Mouse (Mus musculus) forebrain, embryonic 15.5 days (tissue): ENCODE measurements around the gene Nup43. TPM values are rescaled to one million over a fixed set of nuclear protein-coding genes. Genes with fewer than 3 reads are reported as not detected.

Experiments used
- ATAC-seq: fragments of 200-750 bp; cut with Nextera tagmentation; replicated peaks from 2 replicates; pipeline ENCODE4 v1.8.0; 2017; ENCODE audit warnings: mild to moderate bottlenecking, moderate TSS enrichment, moderate library complexity
- H3K27ac ChIP-seq: fragments of 300-500 bp; sonication (generic); replicated peaks from 2 replicates; pipeline ENCODE4 v1.5.1; 2015; ENCODE audit warnings: mild to moderate bottlenecking, inconsistent platforms
- H3K27me3 ChIP-seq: fragments of 300-500 bp; sonication (generic); 2 replicates; pipeline ENCODE4 v1.6.1; 2015; ENCODE audit warnings: inconsistent platforms
- H3K36me3 ChIP-seq: fragments of 300-500 bp; sonication (generic); 2 replicates; pipeline ENCODE4 v1.6.1; 2015; ENCODE audit warnings: mild to moderate bottlenecking, inconsistent platforms
- H3K4me1 ChIP-seq: fragments of 300-500 bp; sonication (generic); 2 replicates; pipeline ENCODE4 v1.6.1; 2015; ENCODE audit warnings: inconsistent platforms
- H3K4me2 ChIP-seq: fragments of 300-500 bp; sonication (generic); replicated peaks from 2 replicates; pipeline ENCODE4 v1.6.1; 2015; ENCODE audit warnings: mild to moderate bottlenecking, inconsistent platforms
- H3K4me3 ChIP-seq: fragments of 300-500 bp; sonication (generic); 2 replicates; pipeline ENCODE4 v1.5.1; 2015; ENCODE audit warnings: mild to moderate bottlenecking, inconsistent platforms
- H3K9ac ChIP-seq: fragments of 300-500 bp; sonication (generic); replicated peaks from 2 replicates; pipeline ENCODE4 v1.6.1; 2015; ENCODE audit warnings: mild to moderate bottlenecking, inconsistent platforms
- H3K9me3 ChIP-seq: fragments of 300-500 bp; sonication (generic); 2 replicates; pipeline ENCODE4 v1.6.1; 2016; ENCODE audit warnings: inconsistent platforms
- WGBS: fragments of 180-500 bp; shearing (Covaris S2); methylation state at CpG from one replicate; pipeline ENCODE4 v1.1.7; 2015; ENCODE audit warnings: mixed read lengths; 5-methylcytosine and 5-hydroxymethylcytosine counted together
- polyA plus RNA-seq: library from polyadenylated mRNA; unstranded; fragments of >200 nt; fragmentation: Nextera tagmentation; extraction: Ambion mirVana; gene quantifications from 2 replicates; pipeline ENCODE4 v1.2.1, GENCODE M21; 2015

The Nup43 gene
- polyA plus RNA-seq, 1 experiment from 2014 or later = 41.1 TPM

DNA sequence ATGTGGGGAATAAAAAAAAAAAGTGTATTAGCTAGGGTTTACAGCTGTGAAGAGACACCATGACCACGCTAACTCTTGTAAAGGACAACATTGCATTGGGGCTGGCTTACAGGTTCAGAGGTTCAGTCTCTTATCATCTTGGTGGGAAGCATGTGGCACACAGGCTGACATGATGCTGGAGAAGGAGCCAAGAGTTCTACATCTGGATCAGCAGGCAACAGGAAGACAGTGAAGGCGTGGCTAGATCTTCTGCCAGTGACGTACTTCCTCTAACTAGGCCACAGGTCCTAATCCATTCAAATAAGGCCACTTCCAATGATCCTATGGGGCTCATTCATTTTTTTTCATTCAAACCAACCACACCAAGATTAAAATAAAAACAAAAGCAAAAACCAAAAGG, 32.8 kb downstream of the Nup43 start:
- Histone ChIP-seq H3K9ac (no peak overlapping the region), H3K4me2 (no peak overlapping the region), H3K4me1 (no peaks in the 10 kb centered on the region), H3K27me3 (no peaks in the 10 kb centered on the region), H3K9me3 (no peaks in the 10 kb centered on the region), H3K27ac (no peak overlapping the region), H3K36me3 (peaks cover 85% of the 10 kb centered on the region), H3K4me3 (no peak overlapping the region)
- no peak for ATAC-seq
- WGBS = 88% methylated on average over 3 of the region's 3 CpGs

DNA sequence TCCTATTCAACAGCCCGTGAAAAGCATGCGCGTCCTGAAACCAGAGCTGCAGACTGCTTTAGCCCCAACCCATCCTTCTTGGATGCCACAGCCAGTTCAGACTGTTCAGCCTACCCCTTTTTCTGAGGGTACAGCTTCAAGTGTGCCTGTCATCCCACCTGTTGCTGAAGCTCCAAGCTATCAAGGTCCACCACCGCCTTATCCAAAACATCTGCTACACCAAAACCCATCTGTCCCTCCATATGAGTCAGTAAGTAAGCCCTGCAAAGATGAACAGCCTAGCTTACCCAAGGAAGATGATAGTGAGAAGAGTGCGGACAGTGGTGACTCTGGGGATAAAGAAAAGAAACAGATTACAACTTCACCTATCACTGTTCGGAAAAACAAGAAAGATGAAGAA, 35.3 kb downstream of the Nup43 start:
- Histone ChIP-seq H3K4me2 (no peak overlapping the region), H3K4me1 (no peaks in the 10 kb centered on the region), H3K4me3 (no peak overlapping the region), H3K9ac (no peak overlapping the region), H3K9me3 (no peaks in the 10 kb centered on the region), H3K27me3 (no peaks in the 10 kb centered on the region), H3K36me3 (peaks cover 82% of the 10 kb centered on the region), H3K27ac (no peak overlapping the region)
- WGBS = 94% methylated on average over 6 of the region's 6 CpGs
- ATAC-seq = no peak

DNA sequence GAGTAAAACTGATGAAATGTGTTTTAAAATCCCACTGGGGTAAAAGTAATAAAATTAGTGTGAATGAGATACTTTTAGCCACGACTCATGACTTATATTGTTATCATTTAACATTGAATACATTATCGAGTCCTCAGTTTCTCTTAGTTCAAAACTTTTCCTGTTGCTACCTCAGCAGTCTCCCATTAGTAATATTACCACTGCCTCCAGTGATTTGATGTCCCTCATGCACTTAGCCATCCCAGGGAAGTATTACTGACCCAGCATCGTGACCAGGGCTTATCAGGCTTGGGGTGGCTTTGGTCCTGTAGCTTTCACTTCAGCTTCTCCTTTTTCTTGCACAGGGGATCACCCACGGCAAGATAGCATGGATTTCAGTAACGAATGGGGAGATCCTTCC, 42.8 kb downstream of the Nup43 start:
- Histone ChIP-seq H3K4me2 (no peak overlapping the region), H3K9ac (no peak overlapping the region), H3K4me1 (no peaks in the 10 kb centered on the region), H3K4me3 (no peak overlapping the region), H3K9me3 (no peaks in the 10 kb centered on the region), H3K27me3 (no peaks in the 10 kb centered on the region), H3K27ac (no peak overlapping the region), H3K36me3 (peaks cover 64% of the 10 kb centered on the region)
- 91% methylated on average over 5 of the region's 5 CpGs for WGBS
- no peak for ATAC-seq

DNA sequence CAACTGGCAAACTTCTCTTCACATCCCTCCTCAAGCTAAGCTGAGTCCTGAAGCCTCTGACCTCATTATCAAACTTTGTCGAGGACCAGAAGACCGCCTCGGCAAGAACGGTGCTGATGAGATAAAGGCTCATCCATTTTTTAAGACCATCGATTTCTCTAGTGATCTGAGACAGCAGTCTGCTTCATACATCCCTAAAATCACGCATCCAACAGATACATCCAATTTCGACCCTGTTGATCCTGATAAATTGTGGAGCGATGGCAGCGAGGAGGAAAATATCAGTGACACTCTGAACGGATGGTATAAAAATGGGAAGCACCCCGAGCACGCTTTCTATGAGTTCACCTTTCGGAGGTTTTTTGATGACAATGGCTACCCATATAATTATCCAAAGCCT, 45.2 kb downstream of the Nup43 start:
- no peak overlapping the region for H3K4me3 ChIP-seq

DNA sequence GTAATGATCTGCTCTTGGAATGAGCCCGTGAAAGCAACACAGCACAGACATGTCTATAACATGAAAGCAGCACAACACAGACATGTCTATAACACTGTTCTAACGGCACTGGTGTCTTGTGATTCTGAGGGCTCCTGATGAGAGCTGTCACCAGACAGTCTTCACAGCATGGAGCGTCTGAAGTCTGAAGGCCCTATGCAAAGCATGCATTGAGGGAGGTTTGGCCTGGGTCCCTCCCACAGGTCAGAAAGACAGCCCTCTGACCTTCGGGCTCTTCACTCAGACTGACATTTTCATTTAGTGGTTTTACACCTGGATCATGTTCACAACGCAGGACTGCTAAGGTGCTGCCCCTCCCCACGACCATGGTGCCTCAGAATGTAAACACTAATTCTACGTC, 47.8 kb downstream of the Nup43 start:
- WGBS = 81% methylated on average over 7 of the region's 7 CpGs

More for the DNA sequence above, 45.2 kb downstream of the Nup43 start:
- Histone ChIP-seq H3K9ac (no peak overlapping the region), H3K27me3 (no peaks in the 10 kb centered on the region), H3K9me3 (no peaks in the 10 kb centered on the region), H3K27ac (no peak overlapping the region), H3K4me1 (no peaks in the 10 kb centered on the region), H3K4me2 (no peak overlapping the region), H3K36me3 (peaks cover 54% of the 10 kb centered on the region)
- WGBS = 94% methylated on average over 13 of the region's 13 CpGs
- no peak for ATAC-seq

DNA sequence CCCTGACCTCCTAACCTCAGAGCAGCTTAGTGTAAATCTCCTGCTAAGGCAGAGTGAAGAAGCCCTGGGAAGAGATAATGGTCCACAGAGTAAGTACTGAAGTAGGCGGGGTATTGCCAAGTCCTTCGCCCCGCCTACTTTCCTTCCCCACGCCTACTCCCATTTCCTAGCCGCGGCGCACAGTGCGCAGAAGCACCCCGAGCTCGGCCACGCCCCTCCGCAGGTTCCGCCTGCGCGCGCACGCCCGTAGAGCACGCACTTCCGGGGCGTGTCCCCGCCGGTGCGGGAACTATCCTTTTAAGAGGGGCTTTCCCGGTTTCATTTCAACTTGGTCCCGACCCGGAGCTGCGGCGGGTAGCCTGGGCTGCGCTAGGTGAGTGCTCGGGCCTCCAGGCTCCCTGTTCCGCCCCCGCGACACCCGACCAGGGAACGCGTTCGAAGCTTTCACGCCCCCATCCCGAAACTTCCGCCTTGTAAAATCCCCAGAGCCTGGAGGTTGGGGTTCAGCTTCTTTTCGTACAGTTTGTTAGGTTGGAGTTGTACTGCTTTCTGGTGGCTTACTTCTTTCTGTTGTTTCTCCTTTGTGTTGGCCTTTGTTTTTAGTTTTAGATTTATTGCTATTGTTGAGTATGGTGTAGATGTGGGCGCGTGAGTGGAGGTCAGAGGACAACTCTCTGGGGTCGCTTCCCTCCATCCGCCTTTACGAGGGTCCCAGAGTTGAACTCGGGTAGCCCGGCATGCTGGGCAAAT, 58.6 kb downstream of the Nup43 start, which contains the start of gene Katna1:
Katna1 (plus strand) TSS at position 250 of the 750 bp plus-strand sequence.
- Histone ChIP-seq H3K4me3 (peak within 1 kb of the TSS; percentile 82), H3K27me3 (no peaks in the 10 kb centered on the region), H3K9me3 (no peaks in the 10 kb centered on the region), H3K9ac (peak within 1 kb of the TSS; percentile 79), H3K4me2 (peak within 1 kb of the TSS; percentile 63), H3K36me3 (no peaks in the 10 kb centered on the region), H3K4me1 (peaks cover 17% of the 10 kb centered on the region), H3K27ac (peak within 1 kb of the TSS; percentile 75)
- peak; percentile 98 for ATAC-seq
- WGBS = under 1% methylated on average over 49 of the region's 49 CpGs

More for the DNA sequence above, 47.8 kb downstream of the Nup43 start:
- Histone ChIP-seq H3K27ac (no peak overlapping the region), H3K9me3 (no peaks in the 10 kb centered on the region), H3K4me2 (no peak overlapping the region), H3K9ac (no peak overlapping the region), H3K36me3 (peaks cover 44% of the 10 kb centered on the region), H3K27me3 (no peaks in the 10 kb centered on the region), H3K4me1 (no peaks in the 10 kb centered on the region), H3K4me3 (no peak overlapping the region)
- 0 out of 2 replicates have a peak, but pooled peaks have one; percentile 8 for ATAC-seq

DNA sequence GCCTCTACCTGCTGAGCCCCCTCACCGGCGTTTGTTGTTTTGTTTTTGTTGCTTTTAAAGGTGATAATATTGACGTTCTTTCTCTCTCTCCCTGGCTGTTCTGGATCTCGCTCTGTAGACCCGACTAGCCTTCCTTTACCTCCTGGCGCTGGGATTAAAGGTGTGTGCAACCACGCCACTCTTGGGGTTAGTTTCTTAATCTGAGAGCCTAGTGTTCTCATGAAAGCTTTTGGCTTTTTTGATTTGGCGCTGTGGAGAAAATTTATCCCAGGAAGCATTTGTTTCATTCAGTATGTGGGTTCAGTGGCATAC, 59.2 kb downstream of the Nup43 start:
- Histone ChIP-seq H3K27ac (0 out of 2 replicates have a peak overlapping the region, but pooled peaks have one; percentile 75), H3K4me3 (peak overlapping the region; percentile 82), H3K9ac (peak overlapping the region; percentile 79), H3K27me3 (no peaks in the 10 kb centered on the region), H3K4me1 (peaks cover 18% of the 10 kb centered on the region), H3K4me2 (peak overlapping the region; percentile 63), H3K9me3 (no peaks in the 10 kb centered on the region), H3K36me3 (no peaks in the 10 kb centered on the region)
- 0% methylated on average over 8 of the region's 8 CpGs for WGBS
- no peak for ATAC-seq

DNA sequence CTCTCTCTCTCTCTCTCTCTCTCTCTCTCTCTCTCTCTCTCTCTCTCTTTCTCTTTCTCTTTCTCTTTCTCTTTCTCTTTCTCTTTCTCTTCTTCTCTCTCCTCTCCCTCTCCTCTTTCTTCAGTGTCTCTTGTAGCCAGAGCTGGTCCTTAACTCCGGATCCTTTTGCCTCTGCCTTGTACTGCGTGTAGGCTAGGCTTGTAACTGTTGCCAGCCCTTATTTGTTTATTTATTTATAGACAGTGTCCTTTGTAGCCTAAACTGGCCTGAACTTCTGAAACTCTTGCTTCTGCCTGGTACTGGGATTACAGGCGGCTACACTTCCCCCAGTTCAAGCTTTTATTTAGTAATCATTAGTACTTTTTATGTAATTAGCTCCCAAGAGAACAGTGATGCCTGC, 59.7 kb downstream of the Nup43 start:
- no peaks in the 10 kb centered on the region for H3K9me3 ChIP-seq
- H3K27me3 ChIP-seq = no peaks in the 10 kb centered on the region
- ATAC-seq = no peak
- 22% methylated on average over 3 of the region's 3 CpGs for WGBS
- no peaks in the 10 kb centered on the region for H3K36me3 ChIP-seq
- peak overlapping the region; percentile 63 for H3K4me2 ChIP-seq
- H3K9ac ChIP-seq = no peak overlapping the region
- peaks cover 21% of the 10 kb centered on the region for H3K4me1 ChIP-seq
- peak overlapping the region; percentile 23 for H3K4me3 ChIP-seq
- H3K27ac ChIP-seq = no peak overlapping the region

Other genes starting within 250 kb of the Nup43 start
- 0.65 TPM in 2 replicates for gene Ulbp1, start 193.9 kb upstream of the Nup43 start, polyA plus RNA-seq
- 41.6 and 43.6 TPM in 2 replicates for gene Lrp11, start 77.7 kb upstream of the Nup43 start, polyA plus RNA-seq
- 163 and 164 TPM in 2 replicates for gene Pcmt1, start 13.6 kb downstream of the Nup43 start, polyA plus RNA-seq
- gene Lats1, start 13.7 kb downstream of the Nup43 start, polyA plus RNA-seq = 10.5 and 10.8 TPM in 2 replicates
- 41.8 and 42.5 TPM in 2 replicates for gene Katna1, start 58.5 kb downstream of the Nup43 start, polyA plus RNA-seq
- gene Ginm1, start 125.3 kb downstream of the Nup43 start, polyA plus RNA-seq = 47.1 and 50.0 TPM in 2 replicates
- gene Ppil4, start 125.4 kb downstream of the Nup43 start, polyA plus RNA-seq = 53.4 and 58.2 TPM in 2 replicates
- gene Zc3h12d, start 165.0 kb downstream of the Nup43 start, polyA plus RNA-seq = 0.04 and 0.10 TPM in 2 replicates